Mouse (Mus musculus) small intestine, adult 2 months (tissue): ENCODE measurements around the gene Pithd1. TPM values are rescaled to one million over a fixed set of nuclear protein-coding genes. Genes with fewer than 3 reads are reported as not detected.
A peak's percentile ranks its signal among the peaks of the same experiment; 100 is the strongest.

Source experiments
- H3K27ac ChIP-seq: fragments of 200-500 bp; 2 replicates; pipeline ENCODE4 v1.5.1; 2012; ENCODE audit warnings: low read depth, low read length, control low read depth, inconsistent platforms; ENCODE audit not compliant: insufficient read depth
- H3K27me3 ChIP-seq: fragments of 200-500 bp; 2 replicates; pipeline ENCODE4 v1.6.1; 2012; ENCODE audit warnings: mild to moderate bottlenecking, moderate library complexity, low read length, inconsistent platforms; ENCODE audit not compliant: control insufficient read depth, insufficient read depth
- H3K36me3 ChIP-seq: fragments of 200-500 bp; 2 replicates; pipeline ENCODE4 v1.6.1; 2012; ENCODE audit warnings: mild to moderate bottlenecking, low read length, control low read depth, inconsistent platforms; ENCODE audit not compliant: control insufficient read depth, insufficient read depth
- H3K4me1 ChIP-seq: fragments of 200-500 bp; 2 replicates; pipeline ENCODE4 v1.6.1; 2012; ENCODE audit warnings: low read length, inconsistent platforms, mixed read lengths; ENCODE audit not compliant: control insufficient read depth, insufficient read depth, insufficient read length
- H3K4me3 ChIP-seq: fragments of 200-500 bp; 2 replicates; pipeline ENCODE4 v1.5.1; 2012; ENCODE audit warnings: low read depth, mild to moderate bottlenecking, control low read depth, inconsistent platforms, low read length, moderate library complexity
- CTCF ChIP-seq: fragments of 200-500 bp; IDR thresholded peaks from 2 replicates; pipeline ENCODE4 v1.5.1; 2012; ENCODE audit warnings: low read depth, mild to moderate bottlenecking, control low read depth, inconsistent platforms, low read length, moderate library complexity, mixed read lengths; ENCODE audit not compliant: insufficient replicate concordance, insufficient read length; ENCODE audit errors: extremely low read depth
- POLR2A ChIP-seq: fragments of 200-500 bp; IDR thresholded peaks from 2 replicates; pipeline ENCODE4 v1.6.1; 2012; ENCODE audit warnings: low read depth, mild to moderate bottlenecking, control low read depth, inconsistent platforms, low read length, moderate library complexity
- WGBS: fragments of 180-500 bp; shearing (Covaris S2); methylation state at CpG from one replicate; pipeline ENCODE4 v1.1.7; 2018; 5-methylcytosine and 5-hydroxymethylcytosine counted together
- polyA plus RNA-seq: library from polyadenylated mRNA; depleted of rRNA; stranded (reverse); fragments of >200 nt; gene quantifications from 2 replicates; pipeline ENCODE4 v1.2.3, GENCODE M21; 2012

Gene Pithd1
- polyA plus RNA-seq, 1 experiment, result 60.0 TPM

DNA sequence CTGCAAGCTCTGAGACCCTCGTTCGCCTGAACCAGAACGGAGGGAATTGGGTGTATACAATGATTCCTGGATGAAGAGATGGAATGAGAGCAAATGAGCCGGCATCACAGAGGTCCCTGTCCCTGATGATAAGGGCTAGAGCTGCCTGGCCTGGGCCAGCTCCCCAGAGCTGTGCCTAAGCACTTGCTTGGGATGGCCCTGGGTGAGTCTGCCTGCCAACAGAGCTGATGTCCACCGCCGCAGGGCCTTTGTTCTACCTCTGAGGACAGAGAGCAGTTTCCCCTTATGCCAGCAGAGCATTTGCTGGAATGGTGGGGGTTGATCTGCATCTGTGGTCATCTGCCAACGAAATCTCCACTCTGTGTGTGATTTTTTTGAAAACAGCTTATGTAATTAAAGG, 24.9 kb downstream of the Pithd1 start:
- no peak overlapping the region for H3K4me3 ChIP-seq
- no peak overlapping the region for H3K27ac ChIP-seq
- WGBS, result 91% methylated on average over 7 of the region's 7 CpGs
- no peaks in the 10 kb centered on the region for H3K27me3 ChIP-seq
- peaks cover 18% of the 10 kb centered on the region for H3K4me1 ChIP-seq
- H3K36me3 ChIP-seq, result peaks cover 32% of the 10 kb centered on the region
- TF ChIP-seq POLR2A (no peak), CTCF (no peak)

DNA sequence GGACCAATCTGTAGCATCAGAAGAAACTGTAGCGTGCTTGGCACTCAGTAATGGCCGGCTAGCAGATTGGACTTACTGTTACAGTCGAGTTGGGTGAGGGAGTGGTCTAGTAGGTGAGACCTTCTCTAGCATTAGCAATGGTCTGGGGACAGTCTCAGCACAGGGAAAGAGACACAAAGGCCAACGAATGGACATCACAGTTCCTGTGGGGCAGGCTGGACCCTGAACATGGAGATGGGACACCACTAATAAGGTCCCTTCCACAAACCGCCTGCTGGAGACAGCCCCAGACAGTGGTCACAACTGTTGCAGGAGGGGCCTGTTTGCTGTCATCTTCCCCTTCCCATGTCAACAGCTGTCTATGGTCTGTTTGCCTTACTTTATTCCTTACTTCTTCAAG, 25.4 kb downstream of the Pithd1 start:
- Histone ChIP-seq H3K36me3 (peaks cover 28% of the 10 kb centered on the region), H3K27ac (no peak overlapping the region), H3K4me3 (no peak overlapping the region), H3K27me3 (no peaks in the 10 kb centered on the region), H3K4me1 (peaks cover 18% of the 10 kb centered on the region)
- no peak for TF ChIP-seq CTCF
- no peak for TF ChIP-seq POLR2A
- 94% methylated on average over 5 of the region's 5 CpGs for WGBS

- peaks cover 18% of the 10 kb centered on the region for H3K4me1 ChIP-seq
- WGBS, result 34% methylated on average over 5 of the region's 5 CpGs
- peaks cover 26% of the 10 kb centered on the region for H3K36me3 ChIP-seq
- no peak overlapping the region for H3K27ac ChIP-seq
- H3K4me3 ChIP-seq, result no peak overlapping the region
- no peaks in the 10 kb centered on the region for H3K27me3 ChIP-seq
- TF ChIP-seq CTCF (peak; percentile 82; the same call in 1 of the 2 replicates), POLR2A (0 out of 2 replicates have a peak, but pooled peaks have one; percentile 8)
Measured at GRCm38 (mm10) chr4:135960717-135961116, 26.3 kb downstream of the Pithd1 start.

DNA sequence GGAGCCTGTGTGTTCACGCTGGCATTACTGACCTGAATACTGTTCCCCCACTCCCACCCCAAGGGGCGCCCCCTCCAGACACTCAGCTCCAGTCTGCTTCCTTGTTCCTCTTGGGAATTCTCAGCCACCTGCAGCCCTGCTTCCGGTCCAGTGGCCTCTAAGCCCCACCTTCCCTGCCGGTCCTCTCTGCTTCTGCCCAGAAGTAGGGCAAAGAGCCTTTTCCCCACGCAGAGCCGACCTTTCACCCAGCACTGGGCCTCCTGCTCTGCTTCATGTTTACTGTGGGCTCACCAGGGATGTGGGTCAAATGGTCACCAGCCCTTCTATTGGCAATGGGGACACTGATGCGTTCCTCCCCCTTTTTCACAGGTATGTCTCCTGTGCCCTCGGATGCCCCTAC, 28.7 kb downstream of the Pithd1 start:
- Histone ChIP-seq H3K4me1 (peaks cover 12% of the 10 kb centered on the region), H3K4me3 (peak overlapping the region; percentile 35), H3K36me3 (peaks cover 33% of the 10 kb centered on the region), H3K27ac (peak overlapping the region; percentile 94), H3K27me3 (no peaks in the 10 kb centered on the region)
- 16% methylated on average over 8 of the region's 8 CpGs for WGBS
- TF ChIP-seq POLR2A (no peak), CTCF (no peak)

GRCm38 (mm10) chr4:135955886-135956285, 31.2 kb downstream of the Pithd1 start:
- peaks cover 17% of the 10 kb centered on the region for H3K4me1 ChIP-seq
- WGBS, result 78% methylated on average over 9 of the region's 9 CpGs
- H3K36me3 ChIP-seq, result peaks cover 38% of the 10 kb centered on the region
- no peaks in the 10 kb centered on the region for H3K27me3 ChIP-seq
- no peak overlapping the region for H3K4me3 ChIP-seq
- TF ChIP-seq POLR2A (no peak), CTCF (no peak)
- H3K27ac ChIP-seq, result no peak overlapping the region

- H3K4me3 ChIP-seq, result no peak overlapping the region
- peaks cover 19% of the 10 kb centered on the region for H3K4me1 ChIP-seq
- peaks cover 31% of the 10 kb centered on the region for H3K36me3 ChIP-seq
- 15% methylated on average over 2 of the region's 2 CpGs for WGBS
- TF ChIP-seq CTCF (peak; percentile 86; the same call in 1 of the 2 replicates), POLR2A (no peak)
- no peaks in the 10 kb centered on the region for H3K27me3 ChIP-seq
- H3K27ac ChIP-seq, result no peak overlapping the region
Measured at GRCm38 (mm10) chr4:135954241-135954640, 32.8 kb downstream of the Pithd1 start.

DNA sequence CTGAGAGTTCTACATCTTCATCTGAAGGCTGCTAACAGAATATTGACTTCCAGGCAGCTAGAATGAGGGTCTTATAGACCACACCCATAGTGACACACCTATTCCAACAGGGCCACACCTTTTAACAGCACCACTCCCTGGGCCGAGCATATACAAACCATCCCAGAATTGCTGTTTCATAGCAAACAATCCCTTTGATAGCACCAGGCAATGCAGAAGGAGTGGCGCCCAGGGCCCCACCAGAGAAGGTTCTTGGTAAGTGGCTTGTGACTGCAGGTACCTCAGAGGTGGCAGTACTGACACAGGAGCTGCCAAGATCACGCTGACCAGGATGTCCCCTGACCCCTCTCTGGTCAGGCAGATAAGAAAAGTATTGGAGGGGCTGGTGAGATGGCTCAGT, 33.9 kb downstream of the Pithd1 start:
- Histone ChIP-seq H3K4me3 (no peak overlapping the region), H3K4me1 (peaks cover 13% of the 10 kb centered on the region), H3K27me3 (no peaks in the 10 kb centered on the region), H3K27ac (0 out of 2 replicates have a peak overlapping the region, but pooled peaks have one; percentile 15), H3K36me3 (peaks cover 31% of the 10 kb centered on the region)
- TF ChIP-seq POLR2A (no peak), CTCF (no peak)
- WGBS, result 37% methylated on average over 3 of the region's 3 CpGs
